Mouse (Mus musculus) yolk sac, embryonic 10.5 days (tissue): ENCODE results near the gene Lamb3.

Experiments
- DNase-seq: peaks from one replicate; pipeline ENCODE4 v3.0.0-alpha.2; 2017; ENCODE audit warnings: low spot score

Gene Lamb3

GRCm38 (mm10) chr1:193201383-193201778 is 6.1 kb upstream of the Lamb3 start, which contains the start of gene Traf3ip3:
Traf3ip3 (minus strand) TSS chr1:193201703.
- no peak for DNase-seq

DNA sequence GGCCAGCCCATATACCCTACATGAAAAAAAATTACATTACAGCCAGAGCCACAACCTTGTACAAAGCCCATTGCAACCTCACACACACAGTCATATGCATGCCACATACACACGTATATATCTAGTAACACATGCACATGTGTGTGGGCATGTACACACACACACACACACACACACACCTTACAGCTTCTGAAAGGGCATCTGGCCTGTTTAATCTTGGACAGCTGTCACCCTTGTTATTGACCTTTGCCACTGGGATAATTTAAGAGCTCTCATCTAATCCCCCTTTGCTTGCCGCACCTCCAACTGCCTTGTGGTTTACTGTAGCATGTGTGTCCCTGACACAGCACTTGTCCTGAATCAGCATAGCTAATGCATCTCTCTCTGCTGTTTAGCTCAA is 3.7 kb upstream of the Lamb3 start:
- no peak for DNase-seq

DNA sequence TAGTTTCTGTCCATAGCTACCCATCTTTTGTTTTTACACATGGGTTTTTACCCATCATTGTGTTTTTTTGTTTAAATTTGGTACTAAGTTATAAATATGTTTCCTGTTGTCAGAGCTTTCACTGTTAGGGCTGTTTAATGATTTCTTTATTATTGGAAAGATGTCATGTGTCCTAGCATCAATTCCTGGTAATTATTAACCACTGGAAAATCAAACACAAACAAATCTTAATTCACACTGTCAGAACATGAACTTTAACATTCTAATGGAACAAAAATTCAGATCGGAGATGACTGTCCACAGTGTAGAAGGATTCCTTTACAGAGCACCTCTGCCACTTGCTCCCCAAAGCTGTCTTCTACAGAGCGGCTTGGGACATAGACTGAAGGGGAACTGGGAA is 2.1 kb upstream of the Lamb3 start:
- DNase-seq = no peak

- peak; percentile 28 for DNase-seq
These were observed 679 bp downstream of the Lamb3 start for GRCm38 (mm10) chr1:193208178-193208577.

DNA sequence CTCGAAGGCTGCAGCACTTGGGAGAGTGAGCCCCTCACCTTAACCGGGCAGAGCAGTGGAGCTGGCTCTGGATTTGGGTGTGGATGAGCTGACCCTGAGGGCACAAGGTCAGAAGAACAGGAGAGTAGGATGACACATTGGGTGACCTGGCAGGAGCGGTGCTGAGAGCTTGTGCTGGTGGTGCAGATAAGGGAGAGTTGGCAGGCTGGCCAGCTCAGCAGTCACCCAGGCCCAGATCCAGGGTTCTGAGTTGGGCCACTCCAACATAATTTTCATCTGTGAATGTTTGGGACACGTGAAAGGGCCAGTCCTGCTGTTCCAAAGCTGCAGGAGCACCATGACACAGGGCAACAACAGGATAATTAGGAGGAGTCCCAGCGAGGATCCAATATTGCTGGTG is 3.9 kb downstream of the Lamb3 start:
- DNase-seq = no peak

DNA sequence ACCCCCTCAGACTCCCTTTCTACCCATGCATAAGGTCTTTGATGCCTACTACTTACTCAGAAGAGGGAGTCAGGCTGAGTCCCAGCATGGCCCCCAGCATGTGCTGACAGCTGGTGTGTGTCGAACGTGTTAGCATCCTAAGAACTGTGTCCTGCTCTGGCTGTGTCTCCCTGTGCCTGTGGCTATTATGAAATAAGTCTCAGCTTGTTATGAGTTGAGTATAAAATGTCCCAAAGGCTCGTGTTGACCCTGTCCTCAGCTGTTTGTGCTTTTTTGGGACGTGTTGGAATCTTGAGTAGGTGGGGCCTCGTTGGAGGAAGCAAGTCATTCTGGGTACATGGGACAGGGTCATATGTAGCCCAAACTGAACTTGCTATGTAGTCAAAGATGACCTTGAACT is 6.6 kb downstream of the Lamb3 start:
- no peak for DNase-seq

DNA sequence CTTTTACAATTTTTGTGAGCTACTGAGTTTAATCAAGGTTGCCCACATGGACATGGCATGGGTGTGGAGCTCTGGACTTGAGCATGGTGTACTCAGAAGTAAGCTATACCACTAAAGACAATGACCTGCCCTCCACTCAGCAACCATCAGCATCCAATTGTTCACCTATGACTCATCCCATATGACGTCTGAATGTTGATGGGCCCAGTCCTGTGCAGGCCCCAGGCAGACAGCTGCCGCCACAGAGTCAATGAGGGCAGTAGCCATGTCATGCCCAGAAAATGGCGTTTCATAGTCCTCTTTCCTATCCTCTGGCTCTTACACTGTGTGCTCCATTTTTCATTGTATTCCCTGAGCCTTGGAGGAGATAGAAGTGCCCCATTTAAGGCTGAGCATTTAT is 8.5 kb downstream of the Lamb3 start:
- no peak for DNase-seq

DNA sequence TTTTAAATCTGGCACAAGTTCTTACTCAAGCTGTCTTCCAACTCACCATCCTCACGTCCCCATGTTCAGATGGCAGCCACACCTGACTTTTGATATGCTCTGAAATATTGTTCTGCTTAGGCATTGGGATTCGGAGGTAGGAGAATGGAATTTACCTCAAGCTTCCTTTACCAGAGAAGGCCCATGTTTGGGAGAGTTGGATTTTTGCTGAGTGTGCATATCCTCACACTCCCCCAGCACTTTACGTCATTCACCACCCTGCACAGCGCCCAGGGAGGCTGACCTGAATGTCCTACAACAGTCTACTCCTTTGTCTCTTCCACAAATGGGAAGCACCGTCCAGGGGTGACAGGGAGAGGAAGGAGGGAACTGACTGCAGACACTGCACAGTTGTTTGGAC is 12.9 kb downstream of the Lamb3 start:
- no peak for DNase-seq

- no peak for DNase-seq
These were observed 18.0 kb downstream of the Lamb3 start for GRCm38 (mm10) chr1:193225531-193225930.

DNA sequence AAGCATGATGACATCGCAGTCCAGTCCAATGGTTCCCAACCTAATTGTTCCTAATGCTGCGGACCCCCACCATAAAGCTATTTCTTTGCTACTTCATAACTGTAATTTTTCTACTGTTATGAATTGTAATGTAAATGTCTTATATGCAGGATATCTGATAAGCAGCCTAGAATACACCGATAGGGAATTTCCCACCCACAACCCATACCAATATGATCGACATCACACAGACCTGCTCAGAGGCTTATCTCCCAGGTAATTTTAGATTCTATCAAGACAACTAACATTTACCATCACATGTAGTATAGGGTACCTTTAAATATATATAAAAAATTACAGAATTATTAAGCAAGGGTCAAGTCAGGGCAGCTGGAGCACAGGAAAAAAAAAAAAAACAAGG is 18.6 kb downstream of the Lamb3 start:
- no peak for DNase-seq

GRCm38 (mm10) chr1:193226724-193227522 is 19.4 kb downstream of the Lamb3 start:
- no peak for DNase-seq

DNA sequence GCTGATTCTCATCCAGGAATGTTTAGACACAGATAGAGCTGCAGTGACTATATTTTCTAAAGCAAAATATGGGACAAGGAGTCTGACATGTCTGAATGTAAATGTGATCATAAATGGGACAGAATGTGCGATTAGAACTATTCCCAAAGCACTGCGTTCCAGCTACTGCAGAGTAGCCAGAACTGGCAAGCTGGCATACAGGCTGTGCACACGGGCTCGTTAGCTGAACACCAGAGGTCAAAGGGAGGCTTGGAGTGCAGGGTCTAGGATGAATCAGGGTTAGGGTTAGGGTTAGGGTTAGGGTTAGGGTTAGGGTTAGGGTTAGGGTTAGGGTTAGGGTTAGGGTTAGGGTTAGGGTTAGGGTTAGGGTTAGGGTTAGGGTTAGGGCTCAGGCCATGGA is 20.0 kb downstream of the Lamb3 start:
- DNase-seq = no peak

DNA sequence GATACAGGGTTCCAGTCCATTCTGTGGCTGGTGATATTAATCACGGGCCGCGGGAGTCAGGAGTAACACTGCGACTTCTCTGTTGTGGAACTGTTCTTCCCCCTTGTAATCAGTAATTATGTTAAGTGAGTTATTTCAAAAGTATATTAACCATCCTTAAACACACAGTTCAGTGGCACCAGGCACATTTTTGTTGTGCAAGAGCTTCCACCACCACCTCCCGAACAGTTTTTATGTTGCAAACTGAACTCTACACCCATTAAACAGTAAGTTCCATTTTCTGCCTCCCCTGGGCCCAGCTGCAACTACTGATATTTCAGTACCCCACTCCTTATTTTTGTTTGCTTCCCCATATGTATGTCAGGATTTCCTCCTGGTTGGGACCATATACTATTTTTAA is 22.1 kb downstream of the Lamb3 start:
- no peak for DNase-seq

- DNase-seq = no peak
These were observed 23.0 kb downstream of the Lamb3 start for GRCm38 (mm10) chr1:193230531-193230930.

DNA sequence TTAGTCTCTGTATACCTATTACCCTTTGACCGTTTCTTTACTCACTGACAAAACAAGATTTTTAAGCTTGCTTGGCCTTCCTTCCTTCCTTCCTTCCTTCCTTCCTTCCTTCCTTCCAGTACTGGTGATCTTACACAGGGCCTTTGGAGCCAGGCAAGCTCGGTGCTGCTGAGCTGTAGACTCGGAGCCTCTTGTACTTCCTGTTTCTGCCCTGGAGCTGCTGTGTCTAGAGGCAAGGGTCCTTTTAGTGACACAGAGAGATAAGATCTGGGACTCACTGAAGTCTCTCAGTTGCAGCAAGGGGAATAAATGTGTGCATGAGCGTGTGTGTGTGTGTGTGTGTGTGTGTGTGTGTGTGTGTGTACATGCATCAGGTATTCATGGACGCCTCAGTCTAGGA is 23.4 kb downstream of the Lamb3 start:
- DNase-seq = no peak

GRCm38 (mm10) chr1:193232732-193233131 is 25.2 kb downstream of the Lamb3 start:
- DNase-seq = no peak

GRCm38 (mm10) chr1:193234130-193234645 is 26.7 kb downstream of the Lamb3 start:
- no peak for DNase-seq

- DNase-seq = no peak
These were observed 27.4 kb downstream of the Lamb3 start for GRCm38 (mm10) chr1:193234930-193235329.

DNA sequence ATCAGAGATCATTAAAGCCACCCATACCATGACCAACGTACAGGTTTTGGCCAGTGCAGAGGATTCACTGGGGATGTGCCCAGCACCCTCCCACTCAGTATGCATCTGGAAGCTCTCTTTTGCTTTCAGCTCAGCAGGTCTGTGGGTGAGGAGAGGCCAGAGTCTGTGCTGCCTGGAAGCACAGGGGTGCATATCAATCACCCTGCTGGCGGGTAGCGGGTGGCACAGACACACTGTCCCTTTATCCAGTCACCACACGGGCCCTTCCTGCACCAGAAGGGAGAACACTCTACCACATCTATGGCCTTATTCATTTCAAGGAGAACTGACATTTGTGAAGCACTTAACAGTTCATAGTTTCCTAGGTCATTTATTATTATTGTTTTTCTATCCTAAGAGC is 30.9 kb downstream of the Lamb3 start:
- DNase-seq = no peak

- DNase-seq = no peak
These were observed 33.9 kb downstream of the Lamb3 start for GRCm38 (mm10) chr1:193241436-193241835.

DNA sequence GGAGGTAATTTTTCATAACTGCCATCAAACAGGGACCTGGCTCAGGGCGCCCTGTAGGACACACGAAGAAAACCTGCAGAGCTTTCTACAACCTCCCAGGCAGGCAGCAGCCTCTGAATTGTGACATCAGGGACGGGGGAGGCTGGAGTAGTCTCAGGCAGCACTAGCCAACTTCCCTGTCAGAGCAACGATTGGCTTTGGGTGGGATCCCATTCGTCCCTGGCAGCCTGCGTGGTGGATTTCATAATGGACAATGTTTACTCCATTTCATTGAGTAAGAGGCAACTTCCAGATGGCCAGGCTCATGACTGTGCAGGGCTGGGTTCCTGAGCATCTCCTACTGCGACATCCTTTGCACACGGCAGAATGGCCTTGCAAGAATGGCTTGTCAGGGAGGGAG is 34.7 kb downstream of the Lamb3 start:
- DNase-seq = no peak

DNA sequence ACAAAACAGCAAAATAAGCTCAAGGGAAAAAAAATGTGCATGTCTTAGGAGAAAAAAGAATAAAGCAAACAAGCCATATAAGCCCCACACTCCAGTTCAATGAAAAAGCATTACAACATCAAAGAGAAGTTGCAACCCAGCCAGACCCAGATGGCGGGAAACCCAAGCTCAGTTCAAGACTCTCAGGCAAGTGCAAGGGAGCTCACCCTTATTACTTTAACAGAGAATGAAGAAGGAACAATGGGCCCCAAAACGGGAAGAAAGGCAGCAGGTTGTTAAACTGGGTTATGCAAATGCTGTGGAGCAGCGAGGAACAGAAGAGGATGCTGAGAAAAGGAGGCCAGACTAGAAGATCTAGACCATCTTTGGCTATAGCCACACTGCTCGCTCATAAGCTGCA is 35.4 kb downstream of the Lamb3 start:
- DNase-seq = no peak

DNA sequence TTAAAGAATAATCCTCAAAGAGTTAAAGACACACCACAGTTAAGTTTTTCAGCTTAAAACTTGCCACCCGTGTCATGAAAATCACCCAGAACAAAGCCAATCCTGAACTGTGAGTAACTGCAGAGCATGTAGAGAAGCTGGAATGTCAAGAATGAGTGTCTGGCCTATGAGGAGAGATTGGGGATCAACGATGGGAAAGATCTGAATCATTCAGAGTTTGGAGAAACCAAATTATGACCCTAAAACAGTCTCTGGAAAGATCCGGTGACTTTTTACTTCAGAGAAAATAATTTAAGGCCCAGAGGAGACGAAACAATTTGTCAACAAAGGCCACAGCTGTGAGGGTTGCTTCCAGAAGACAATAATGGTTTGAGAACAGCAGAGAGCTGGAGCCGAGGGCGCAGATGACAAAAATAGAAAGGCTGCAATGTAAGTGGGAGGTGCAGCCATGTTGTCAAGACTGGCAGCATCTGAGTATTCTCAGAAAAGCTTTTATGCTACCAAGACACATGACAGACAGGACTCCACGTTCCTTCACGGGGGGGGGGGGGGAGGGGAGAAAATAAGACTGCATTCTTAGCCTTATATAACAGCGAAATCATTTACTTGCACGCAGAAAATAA is 36.2 kb downstream of the Lamb3 start:
- peak; percentile 14 for DNase-seq

GRCm38 (mm10) chr1:193244235-193244634 is 36.7 kb downstream of the Lamb3 start:
- no peak for DNase-seq
